Mouse (Mus musculus): ENCODE data around the gene Sat2.

Sat2 gene

DNA sequence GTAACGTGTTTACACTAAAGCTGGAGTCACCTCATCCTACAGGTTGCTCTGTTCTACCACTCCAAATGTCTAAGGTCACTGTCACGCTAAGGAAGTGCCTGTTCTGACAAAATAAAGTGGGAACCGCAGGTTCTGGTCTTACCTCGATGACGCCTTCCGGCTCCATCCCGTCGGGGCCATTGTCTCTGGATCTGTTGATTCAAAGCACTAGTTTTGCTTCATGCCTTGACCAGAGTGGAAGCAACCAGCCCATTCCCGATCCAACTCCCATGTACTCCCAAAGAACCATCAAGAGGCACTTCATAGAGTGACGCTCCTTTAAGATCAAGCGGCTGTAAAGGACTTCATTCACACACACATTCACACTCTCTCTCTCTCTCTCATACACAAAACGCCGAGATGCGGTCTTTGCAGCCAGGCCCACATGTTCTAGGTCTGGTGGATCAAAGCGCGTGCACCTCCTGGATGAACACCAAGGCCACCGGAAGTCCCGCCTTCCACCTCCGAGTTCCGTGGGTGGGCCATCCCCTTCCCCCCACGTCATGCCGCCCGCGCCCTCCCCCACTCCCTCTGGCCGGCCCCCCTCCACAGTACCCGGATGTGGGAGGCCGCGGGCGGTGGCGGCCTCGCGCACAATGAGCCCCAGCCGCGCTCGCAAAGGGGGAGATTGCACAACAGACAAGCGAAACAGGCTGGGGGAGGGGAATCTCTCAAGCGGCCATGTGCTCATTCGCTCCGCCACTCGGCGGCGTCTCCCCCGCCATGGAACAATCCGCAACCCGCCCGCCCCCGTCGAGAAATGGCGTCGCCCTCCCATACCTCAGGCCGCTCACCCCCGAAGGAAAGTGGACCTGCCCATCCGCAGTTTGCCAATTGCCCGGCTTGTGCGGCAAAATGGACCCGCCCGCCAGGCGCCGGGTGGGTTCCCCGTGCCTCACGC is 49.2 kb downstream of the Sat2 start:
- under 1% methylated on average over 60 of the region's 61 CpGs for WGBS

GRCm38 (mm10) chr11:69671726-69672124 is 49.9 kb downstream of the Sat2 start:
- under 1% methylated on average over 43 of the region's 43 CpGs for WGBS

DNA sequence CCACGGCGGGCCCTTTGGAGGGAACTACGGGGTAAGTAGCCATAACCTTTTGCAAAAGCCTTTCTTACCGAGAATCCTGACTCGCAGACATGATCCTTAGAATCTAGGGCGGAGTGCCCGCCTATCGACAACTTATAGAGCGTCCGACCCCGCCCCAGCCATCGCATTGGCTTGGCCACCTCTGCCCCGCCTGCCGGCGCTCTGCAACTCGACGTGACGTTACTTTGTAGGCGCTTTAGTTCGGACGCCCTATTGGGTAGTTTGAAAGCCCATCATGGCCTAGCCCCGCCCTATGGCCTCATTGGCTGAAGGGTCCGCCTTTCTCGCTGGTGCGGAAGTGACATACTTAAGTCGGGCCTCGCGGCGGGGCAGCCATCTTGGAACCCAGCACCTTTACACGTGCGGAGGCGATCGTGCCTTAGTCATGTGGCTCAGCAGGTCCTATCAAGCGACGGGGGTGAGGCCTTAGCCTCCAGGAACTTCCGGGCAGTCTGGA is 50.4 kb downstream of the Sat2 start, which contains the start of gene Eif4a1:
TSS of gene Eif4a1 (minus strand) at position 213 of the 496 bp plus-strand sequence.
- under 1% methylated on average over 36 of the region's 36 CpGs for WGBS

Measured in cerebral cortex, adult 2 months (tissue).